Mouse (Mus musculus): ENCODE data around the gene Cmas. TPM values are rescaled to one million over a fixed set of nuclear protein-coding genes. Genes with fewer than 3 reads are reported as not detected.
A peak's percentile ranks its signal among the peaks of the same experiment; 100 is the strongest.

Gene Cmas
- polyA plus RNA-seq, 1 experiment from 2014 or later, result 84.5 TPM

DNA sequence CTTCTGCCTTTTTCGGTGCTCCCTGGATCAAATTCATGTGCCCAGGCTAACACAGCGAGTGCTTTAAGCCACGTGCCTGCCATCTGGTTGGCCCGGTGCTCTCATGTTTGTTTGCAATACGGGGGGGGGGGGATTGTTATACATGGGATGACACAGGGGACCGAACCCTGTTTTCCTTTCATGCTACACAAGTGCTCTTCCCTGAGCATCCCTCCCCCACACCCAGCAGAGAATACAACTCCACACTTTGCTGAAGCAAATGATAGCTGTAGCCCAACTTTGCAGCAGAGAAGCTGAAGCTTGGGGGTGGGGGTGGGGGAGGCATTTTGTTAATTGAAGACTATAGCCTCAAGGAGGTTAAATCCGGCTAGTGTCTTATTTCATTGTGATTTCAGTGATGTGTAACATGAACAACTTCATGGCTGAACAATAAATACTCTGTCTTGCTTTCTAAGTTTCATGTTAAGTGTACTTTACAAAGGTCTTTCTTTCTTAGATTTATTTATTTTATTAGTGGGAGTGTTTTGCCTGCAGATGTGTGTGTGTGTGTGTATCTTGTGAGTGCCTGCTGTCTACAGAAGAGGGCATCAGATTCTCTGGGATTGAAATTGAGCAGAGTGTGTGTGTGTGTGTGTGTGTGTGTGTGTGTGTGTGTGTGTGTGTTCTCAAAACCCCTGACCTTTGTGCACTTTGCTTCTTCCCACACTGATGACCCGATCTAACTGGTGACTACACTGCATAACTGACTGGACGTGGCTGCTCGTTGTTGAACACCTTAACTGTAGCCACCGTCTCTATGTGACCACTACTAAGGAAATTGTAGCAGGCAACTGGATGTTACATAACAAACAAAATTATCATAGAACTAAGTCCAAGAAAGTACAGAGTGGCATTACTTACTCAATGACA lies 46.4 kb downstream of the Cmas start:
- Histone ChIP-seq H3K4me1 (ENCODE audit: control insufficient read depth, insufficient read depth, low read length) (no peaks in the 10 kb centered on the region), H3K9me3 (ENCODE audit: control insufficient read depth, low read length) (no peaks in the 10 kb centered on the region), H3K9ac (ENCODE audit: low read length) (no peak overlapping the region), H3K4me3 (ENCODE audit: low read depth, low read length) (no peak overlapping the region), H3K27ac (replicated peaks; ENCODE audit: low read depth, low read length) (no peak overlapping the region), H3K27me3 (ENCODE audit: control insufficient read depth, insufficient read depth, low read length) (no peaks in the 10 kb centered on the region), H3K36me3 (ENCODE audit: control insufficient read depth, insufficient read depth, low read length) (no peaks in the 10 kb centered on the region), H3K4me2 (ENCODE audit: low read depth, severe bottlenecking) (no peak overlapping the region)
- DNase-seq (ENCODE audit: low spot score), result no peak
- no peak; the same call in 1 of the 2 replicates for ATAC-seq (ENCODE audit: insufficient number of reproducible peaks, low FRiP score, low TSS enrichment, low read depth)
- 60% methylated on average over 11 of the region's 11 CpGs for WGBS

DNA sequence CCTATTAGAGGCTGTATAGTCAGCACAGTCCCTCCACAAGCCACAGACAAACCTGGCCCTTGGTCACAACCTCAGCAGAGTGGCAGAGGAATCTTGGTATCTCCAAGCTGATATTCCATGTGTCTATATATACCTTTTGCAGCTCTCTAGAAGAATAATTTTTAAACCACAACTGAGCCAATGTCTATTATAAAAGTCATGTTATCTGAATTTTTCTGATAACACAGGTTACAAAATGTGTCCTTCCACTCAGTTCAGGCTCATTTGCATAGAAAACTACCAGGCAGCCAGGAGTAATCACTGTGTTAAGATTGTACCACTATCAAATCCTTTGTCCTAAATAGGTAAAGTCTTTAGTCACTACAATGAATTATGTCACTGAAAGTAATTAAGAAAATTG lies 47.9 kb downstream of the Cmas start, which contains the start of gene Sult6b2:
Gene Sult6b2 (minus strand): TSS at position 101 of the 400 bp plus-strand sequence.
- Histone ChIP-seq H3K4me3 (ENCODE audit: low read depth, low read length) (no peak within 1 kb of the TSS), H3K27ac (replicated peaks; ENCODE audit: low read depth, low read length) (no peak within 1 kb of the TSS), H3K4me2 (ENCODE audit: low read depth, severe bottlenecking) (no peak within 1 kb of the TSS), H3K4me1 (ENCODE audit: control insufficient read depth, insufficient read depth, low read length) (no peaks in the 10 kb centered on the region), H3K36me3 (ENCODE audit: control insufficient read depth, insufficient read depth, low read length) (no peaks in the 10 kb centered on the region), H3K27me3 (ENCODE audit: control insufficient read depth, insufficient read depth, low read length) (no peaks in the 10 kb centered on the region), H3K9ac (ENCODE audit: low read length) (no peak within 1 kb of the TSS), H3K9me3 (ENCODE audit: control insufficient read depth, low read length) (no peaks in the 10 kb centered on the region)
- DNase-seq (ENCODE audit: low spot score), result no peak
- no peak for ATAC-seq (ENCODE audit: insufficient number of reproducible peaks, low FRiP score, low TSS enrichment, low read depth)

DNA sequence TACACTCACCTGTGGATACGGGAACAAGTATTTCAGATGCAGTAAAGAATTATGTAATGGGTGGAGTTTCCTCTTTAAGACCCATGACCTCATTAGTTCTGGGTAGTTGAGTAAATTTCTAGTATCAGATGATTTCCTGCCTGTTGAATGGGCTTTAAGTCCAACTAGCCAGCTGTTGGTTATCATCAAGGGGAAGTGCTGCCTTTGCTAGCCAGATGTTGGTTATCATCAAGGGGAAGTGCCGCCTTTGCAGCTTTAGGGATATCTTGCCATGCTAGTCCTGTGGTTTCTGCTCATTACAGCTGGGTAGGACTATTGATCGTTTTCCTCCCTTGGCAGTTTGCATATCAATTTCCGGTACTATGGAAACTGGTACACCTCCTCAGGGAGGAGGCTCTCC lies 49.8 kb downstream of the Cmas start:
- H3K4me1 ChIP-seq (ENCODE audit: control insufficient read depth, insufficient read depth, low read length), result no peaks in the 10 kb centered on the region
- H3K9me3 ChIP-seq (ENCODE audit: control insufficient read depth, low read length), result no peaks in the 10 kb centered on the region
- no peak overlapping the region for H3K4me3 ChIP-seq (ENCODE audit: low read depth, low read length)
- H3K9ac ChIP-seq (ENCODE audit: low read length), result no peak overlapping the region
- H3K27ac ChIP-seq (replicated peaks; ENCODE audit: low read depth, low read length), result no peak overlapping the region
- 75% methylated on average over 4 of the region's 4 CpGs for WGBS
- H3K36me3 ChIP-seq (ENCODE audit: control insufficient read depth, insufficient read depth, low read length), result no peaks in the 10 kb centered on the region
- H3K4me2 ChIP-seq (ENCODE audit: low read depth, severe bottlenecking), result no peak overlapping the region
- ATAC-seq (ENCODE audit: insufficient number of reproducible peaks, low FRiP score, low TSS enrichment, low read depth) (no peak), DNase-seq (ENCODE audit: low spot score) (no peak)
- no peaks in the 10 kb centered on the region for H3K27me3 ChIP-seq (ENCODE audit: control insufficient read depth, insufficient read depth, low read length)

DNA sequence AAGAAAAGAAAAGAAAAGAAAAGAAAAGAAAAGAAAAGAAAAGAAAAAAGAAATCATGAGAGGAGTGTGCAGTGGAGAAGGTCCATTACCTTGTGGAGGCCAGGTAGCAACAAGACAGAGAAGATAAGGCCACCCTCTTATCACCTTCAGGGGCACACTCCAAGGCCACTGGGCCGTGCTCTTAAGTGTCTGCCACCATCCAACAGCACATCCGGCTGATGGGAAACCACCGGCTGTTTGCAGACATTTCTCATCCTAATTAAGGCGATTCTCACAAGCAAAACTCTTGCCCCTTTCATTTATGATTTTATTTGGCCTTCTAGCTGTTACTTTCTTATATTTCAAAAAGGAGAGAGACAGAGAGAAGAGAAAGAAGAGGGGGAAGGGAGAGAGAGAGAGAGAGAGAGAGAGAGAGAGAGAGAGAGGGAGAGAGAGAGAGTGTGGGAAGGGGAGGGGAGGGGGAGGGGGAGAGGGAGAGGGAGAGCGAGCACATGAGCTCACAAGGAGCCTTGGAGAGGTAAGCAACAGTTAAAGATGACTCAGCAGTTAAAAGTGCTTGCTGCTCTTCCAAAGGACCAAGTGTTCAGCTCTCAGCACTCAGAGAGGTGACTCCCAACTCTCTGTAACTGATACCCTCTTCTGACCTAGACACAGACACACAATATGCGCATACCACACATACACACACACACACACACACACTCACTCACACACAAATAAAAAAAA lies 53.0 kb downstream of the Cmas start:
- DNase-seq (ENCODE audit: low spot score) (no peak), ATAC-seq (ENCODE audit: insufficient number of reproducible peaks, low FRiP score, low TSS enrichment, low read depth) (no peak)
- 37% methylated on average over 6 of the region's 6 CpGs for WGBS
- no peak overlapping the region for H3K27ac ChIP-seq (replicated peaks; ENCODE audit: low read depth, low read length)
- H3K27me3 ChIP-seq (ENCODE audit: control insufficient read depth, insufficient read depth, low read length), result no peaks in the 10 kb centered on the region
- H3K9me3 ChIP-seq (ENCODE audit: control insufficient read depth, low read length), result no peaks in the 10 kb centered on the region
- H3K9ac ChIP-seq (ENCODE audit: low read length), result no peak overlapping the region
- H3K4me3 ChIP-seq (ENCODE audit: low read depth, low read length), result no peak overlapping the region
- no peaks in the 10 kb centered on the region for H3K4me1 ChIP-seq (ENCODE audit: control insufficient read depth, insufficient read depth, low read length)
- no peak overlapping the region for H3K4me2 ChIP-seq (ENCODE audit: low read depth, severe bottlenecking)
- no peaks in the 10 kb centered on the region for H3K36me3 ChIP-seq (ENCODE audit: control insufficient read depth, insufficient read depth, low read length)

DNA sequence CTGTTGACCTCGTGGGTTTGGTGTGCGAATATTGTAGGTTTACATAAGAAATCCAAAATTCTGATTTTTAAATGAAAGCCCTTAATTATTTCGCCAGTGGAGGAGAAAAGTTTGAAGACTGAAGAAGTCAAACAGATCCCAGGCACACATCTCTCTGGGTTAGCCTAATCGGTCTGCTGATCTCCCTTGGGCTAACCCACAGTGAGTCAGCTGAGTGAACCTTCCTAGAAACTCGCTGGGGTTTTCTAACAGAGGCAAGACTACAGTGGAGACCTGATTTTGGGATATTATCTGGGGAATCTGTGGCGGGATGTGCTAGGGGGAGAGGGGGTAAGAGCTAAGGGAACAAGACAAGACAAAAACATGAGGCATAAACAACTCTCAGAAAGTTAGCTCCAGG lies 53.8 kb downstream of the Cmas start:
- Histone ChIP-seq H3K27ac (replicated peaks; ENCODE audit: low read depth, low read length) (no peak overlapping the region), H3K9ac (ENCODE audit: low read length) (no peak overlapping the region), H3K27me3 (ENCODE audit: control insufficient read depth, insufficient read depth, low read length) (no peaks in the 10 kb centered on the region), H3K36me3 (ENCODE audit: control insufficient read depth, insufficient read depth, low read length) (no peaks in the 10 kb centered on the region), H3K4me1 (ENCODE audit: control insufficient read depth, insufficient read depth, low read length) (no peaks in the 10 kb centered on the region), H3K4me3 (ENCODE audit: low read depth, low read length) (no peak overlapping the region), H3K9me3 (ENCODE audit: control insufficient read depth, low read length) (no peaks in the 10 kb centered on the region), H3K4me2 (ENCODE audit: low read depth, severe bottlenecking) (no peak overlapping the region)
- WGBS, result 65% methylated on average over 6 of the region's 6 CpGs
- ATAC-seq (ENCODE audit: insufficient number of reproducible peaks, low FRiP score, low TSS enrichment, low read depth) (no peak), DNase-seq (ENCODE audit: low spot score) (no peak)

DNA sequence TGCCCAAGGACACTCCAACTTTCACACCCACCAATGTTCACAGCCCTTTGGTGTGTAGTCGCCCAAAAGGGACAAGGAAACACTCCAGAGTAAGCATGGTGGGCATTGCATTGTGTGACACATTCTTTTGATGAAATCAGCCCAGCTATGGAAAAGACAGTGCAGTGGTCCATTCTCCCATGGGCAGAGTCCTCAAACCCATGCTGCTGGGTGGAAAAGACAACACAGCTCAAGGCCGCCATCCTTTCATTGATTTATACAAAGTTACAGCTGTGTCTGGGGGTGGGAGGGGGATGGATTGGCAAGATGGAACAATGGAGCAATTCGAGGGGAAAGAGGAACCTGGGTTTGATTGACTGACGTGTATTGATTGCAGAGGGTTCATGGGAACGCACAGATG lies 56.5 kb downstream of the Cmas start:
- WGBS, result 84% methylated on average over 5 of the region's 5 CpGs
- Histone ChIP-seq H3K27me3 (ENCODE audit: control insufficient read depth, insufficient read depth, low read length) (no peaks in the 10 kb centered on the region), H3K36me3 (ENCODE audit: control insufficient read depth, insufficient read depth, low read length) (no peaks in the 10 kb centered on the region), H3K9me3 (ENCODE audit: control insufficient read depth, low read length) (no peaks in the 10 kb centered on the region), H3K4me3 (ENCODE audit: low read depth, low read length) (no peak overlapping the region), H3K4me1 (ENCODE audit: control insufficient read depth, insufficient read depth, low read length) (no peaks in the 10 kb centered on the region), H3K9ac (ENCODE audit: low read length) (no peak overlapping the region), H3K4me2 (ENCODE audit: low read depth, severe bottlenecking) (no peak overlapping the region), H3K27ac (replicated peaks; ENCODE audit: low read depth, low read length) (no peak overlapping the region)
- no peak for DNase-seq (ENCODE audit: low spot score)
- no peak for ATAC-seq (ENCODE audit: insufficient number of reproducible peaks, low FRiP score, low TSS enrichment, low read depth)

DNA sequence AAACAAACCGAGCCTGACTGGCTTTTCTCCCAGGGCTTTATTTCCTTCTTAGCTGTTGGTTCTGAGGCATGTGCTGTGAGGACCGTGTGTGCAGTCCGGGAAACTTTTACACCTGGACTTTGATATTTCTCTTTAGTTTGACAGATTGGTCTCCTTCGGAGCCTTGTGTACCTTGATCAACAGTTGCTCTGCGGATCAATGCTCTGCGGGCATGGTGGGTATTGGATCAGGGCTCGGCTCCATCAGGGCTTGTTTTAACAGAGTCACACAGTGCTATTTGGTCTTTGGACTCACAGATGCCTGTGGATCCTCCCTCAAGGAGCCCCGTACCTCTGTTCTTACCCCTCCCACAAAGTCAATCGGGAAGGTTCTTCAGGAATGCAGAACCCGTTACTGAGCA lies 57.5 kb downstream of the Cmas start:
- ATAC-seq (ENCODE audit: insufficient number of reproducible peaks, low FRiP score, low TSS enrichment, low read depth) (no peak), DNase-seq (ENCODE audit: low spot score) (no peak)
- no peaks in the 10 kb centered on the region for H3K36me3 ChIP-seq (ENCODE audit: control insufficient read depth, insufficient read depth, low read length)
- no peak overlapping the region for H3K4me2 ChIP-seq (ENCODE audit: low read depth, severe bottlenecking)
- WGBS, result 66% methylated on average over 10 of the region's 10 CpGs
- no peaks in the 10 kb centered on the region for H3K9me3 ChIP-seq (ENCODE audit: control insufficient read depth, low read length)
- H3K4me1 ChIP-seq (ENCODE audit: control insufficient read depth, insufficient read depth, low read length), result no peaks in the 10 kb centered on the region
- H3K4me3 ChIP-seq (ENCODE audit: low read depth, low read length), result no peak overlapping the region
- peak overlapping the region; percentile 12; the same call in 1 of the 2 replicates for H3K9ac ChIP-seq (ENCODE audit: low read length)
- H3K27ac ChIP-seq (replicated peaks; ENCODE audit: low read depth, low read length), result no peak overlapping the region
- H3K27me3 ChIP-seq (ENCODE audit: control insufficient read depth, insufficient read depth, low read length), result no peaks in the 10 kb centered on the region

DNA sequence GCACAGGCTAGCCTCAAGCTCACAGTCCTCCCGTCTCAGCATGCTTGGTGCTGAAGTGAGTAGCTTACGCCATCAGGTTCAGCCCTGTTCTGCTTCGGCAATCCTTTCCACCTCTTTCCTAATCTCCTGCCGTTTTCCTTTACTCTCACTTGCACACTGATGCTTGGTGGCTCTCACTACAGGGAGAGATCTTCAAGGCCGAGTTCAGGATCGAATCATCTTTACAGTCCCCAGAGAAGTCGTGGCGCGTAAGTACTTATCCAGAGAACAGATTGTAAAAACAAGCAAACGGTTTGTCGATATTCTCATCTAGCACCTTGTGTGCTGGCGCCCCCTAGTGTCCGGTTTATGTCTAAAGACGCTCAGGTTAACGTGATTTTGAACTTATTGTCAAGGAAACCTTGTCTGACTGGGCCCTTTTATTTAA lies 58.0 kb downstream of the Cmas start:
- no peak overlapping the region for H3K27ac ChIP-seq (replicated peaks; ENCODE audit: low read depth, low read length)
- WGBS, result 6% methylated on average over 15 of the region's 15 CpGs

More for the DNA sequence above, 58.0 kb downstream of the Cmas start:
- H3K4me1 ChIP-seq (ENCODE audit: control insufficient read depth, insufficient read depth, low read length), result no peaks in the 10 kb centered on the region
- ATAC-seq (ENCODE audit: insufficient number of reproducible peaks, low FRiP score, low TSS enrichment, low read depth), result 0 out of 2 replicates have a peak, but pooled peaks have one; percentile 45
- no peaks in the 10 kb centered on the region for H3K36me3 ChIP-seq (ENCODE audit: control insufficient read depth, insufficient read depth, low read length)
- H3K9me3 ChIP-seq (ENCODE audit: control insufficient read depth, low read length), result no peaks in the 10 kb centered on the region
- H3K27me3 ChIP-seq (ENCODE audit: control insufficient read depth, insufficient read depth, low read length), result no peaks in the 10 kb centered on the region
- DNase-seq (ENCODE audit: low spot score), result peak; percentile 94
- peak overlapping the region; percentile 31; the same call in 1 of the 2 replicates for H3K9ac ChIP-seq (ENCODE audit: low read length)
- peak overlapping the region; percentile 43 for H3K4me2 ChIP-seq (ENCODE audit: low read depth, severe bottlenecking)
- peak overlapping the region; percentile 26 for H3K4me3 ChIP-seq (ENCODE audit: low read depth, low read length)
